Mouse (Mus musculus): ENCODE results near the gene H2afv.

The H2afv gene

DNA sequence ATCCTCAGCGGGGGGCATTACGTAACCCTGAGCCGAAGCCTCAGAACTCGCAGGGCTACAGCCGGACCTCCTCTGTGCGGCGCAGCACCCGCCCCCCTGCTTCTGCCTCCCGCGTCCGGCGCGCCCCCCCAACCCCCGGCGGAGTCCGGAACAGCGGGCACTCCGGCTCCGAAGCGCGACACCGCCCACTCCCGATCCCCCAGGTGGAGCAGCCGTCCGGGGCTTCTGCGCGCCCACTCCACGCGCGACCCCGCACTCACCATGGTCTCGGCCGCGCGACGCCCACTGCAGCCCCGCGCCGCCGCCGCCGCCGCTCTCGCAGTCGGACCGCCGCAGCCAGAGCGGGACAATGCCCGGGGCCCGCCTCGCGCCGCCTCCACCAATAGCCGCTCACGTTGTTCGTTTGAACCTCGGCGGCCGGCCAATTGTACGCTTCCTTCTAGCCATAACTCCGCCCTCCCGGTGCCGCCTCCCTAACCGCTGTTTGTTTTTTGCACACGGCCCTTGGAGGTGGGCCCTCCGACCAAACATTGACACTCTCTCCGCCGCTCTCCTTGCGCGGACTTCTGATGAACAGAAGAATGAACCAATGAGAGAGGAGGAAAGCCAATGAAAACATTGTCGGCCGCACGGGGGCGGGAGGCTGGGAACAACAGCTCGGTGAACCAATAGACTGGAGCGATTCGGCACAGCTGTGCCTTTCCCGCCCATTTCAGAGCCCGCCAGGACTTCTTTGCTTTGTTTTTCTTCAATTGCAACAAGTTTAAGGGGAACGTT is at the start of gene H2afv:
H2afv (minus strand) TSS at position 367 of the 777 bp plus-strand sequence.
- DNase-seq, result peak; percentile 98

DNA sequence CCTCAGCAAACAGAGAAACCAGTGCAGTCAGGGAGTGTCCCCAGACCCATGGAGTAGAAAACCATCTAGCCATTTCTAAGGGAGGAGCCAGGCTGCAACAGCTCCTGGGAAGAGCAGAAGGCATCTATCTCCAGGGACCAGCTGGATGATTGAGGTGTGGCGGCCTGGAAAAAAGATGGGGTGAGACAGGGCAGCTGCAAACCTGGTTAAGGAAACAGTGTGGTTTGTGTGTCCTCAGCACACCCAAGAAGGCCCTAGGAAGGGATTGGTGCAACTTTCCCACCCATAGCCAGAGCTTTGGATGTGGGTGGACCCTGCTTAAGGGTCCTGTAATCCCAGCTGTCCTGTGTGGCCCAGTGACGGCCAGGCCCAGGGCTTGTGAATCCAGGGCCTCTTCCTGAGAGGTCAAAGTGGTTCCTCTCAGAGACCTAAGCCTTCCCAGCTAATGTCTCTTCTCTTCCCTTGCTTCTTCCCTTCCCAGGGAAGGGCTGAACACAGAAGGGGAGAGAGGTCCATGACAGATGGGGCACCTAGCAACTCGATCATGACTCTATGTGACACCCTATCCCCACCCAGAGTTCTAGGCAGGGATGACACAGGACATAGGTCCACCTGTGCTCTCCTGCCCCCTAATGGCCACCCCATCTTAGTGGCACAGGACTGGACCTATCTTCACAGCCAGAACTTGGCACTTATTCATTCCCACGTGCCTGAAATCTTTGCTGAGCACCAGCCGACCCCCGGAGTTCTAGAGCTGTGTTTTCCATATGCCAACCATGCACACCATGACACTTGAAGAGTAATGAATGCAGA is 45.7 kb upstream of the H2afv start:
- DNase-seq, result peak; percentile 75

- no peak for DNase-seq
These were observed 45.0 kb upstream of the H2afv start for GRCm38 (mm10) chr11:6489257-6489656.

- DNase-seq, result no peak
These were observed 43.9 kb upstream of the H2afv start for GRCm38 (mm10) chr11:6488041-6488684.

- DNase-seq, result no peak
These were observed 43.3 kb upstream of the H2afv start for GRCm38 (mm10) chr11:6487496-6487895.

GRCm38 (mm10) chr11:6486916-6487315 is 42.7 kb upstream of the H2afv start:
- DNase-seq, result no peak

DNA sequence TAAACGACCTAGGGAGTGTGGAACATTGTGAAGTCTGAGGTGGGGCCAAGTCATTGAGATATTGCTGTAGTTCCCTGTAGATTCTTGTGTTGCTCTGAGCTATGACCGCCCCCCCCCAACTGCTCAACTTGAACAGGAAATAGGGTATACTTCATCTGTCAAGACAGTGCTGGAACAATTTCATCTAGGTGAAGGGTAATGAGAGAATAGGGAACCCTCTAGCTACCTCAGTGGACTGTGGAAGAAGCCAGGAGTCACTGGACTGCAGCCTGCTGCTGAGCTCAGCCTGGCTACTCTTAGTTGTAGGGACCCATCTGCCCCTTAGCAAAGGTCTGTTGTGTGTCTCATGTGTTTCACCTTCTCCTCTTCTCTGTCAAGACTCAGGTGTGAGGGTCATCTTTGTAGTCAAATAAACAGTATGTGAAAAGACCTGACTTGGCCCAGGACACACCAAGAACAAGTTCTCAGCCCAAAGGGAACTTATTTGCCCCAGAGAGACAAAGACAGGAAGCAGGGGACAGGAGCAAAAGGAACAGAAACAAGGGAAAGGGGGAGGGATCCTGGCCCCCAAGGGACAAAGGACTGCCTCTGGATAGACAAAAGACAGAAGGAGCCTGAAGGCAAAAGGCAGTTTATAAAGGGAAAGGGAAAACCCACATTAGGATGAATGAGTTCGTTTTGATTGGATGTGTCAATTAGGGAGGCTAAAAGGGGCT is 40.2 kb upstream of the H2afv start:
- DNase-seq, result peak; percentile 36

DNA sequence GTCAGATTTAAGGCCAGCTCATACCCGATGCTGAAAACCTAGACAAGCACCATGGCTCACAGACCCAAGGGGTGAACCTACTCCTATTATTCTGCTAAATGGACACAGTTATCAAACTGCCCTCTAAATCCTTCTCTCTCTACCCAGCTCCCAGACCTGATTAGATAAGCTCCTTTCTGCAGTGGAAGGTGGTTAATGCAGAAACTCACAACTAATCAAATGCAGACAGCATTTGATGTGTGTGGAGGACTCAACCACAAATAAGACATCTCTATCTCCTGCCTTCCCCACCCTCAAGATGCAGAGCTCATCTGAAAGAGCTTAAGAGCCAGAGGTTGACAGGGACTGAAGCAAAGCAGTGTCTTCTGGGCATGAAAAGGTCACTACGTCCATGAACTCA is 38.9 kb upstream of the H2afv start:
- no peak for DNase-seq

DNA sequence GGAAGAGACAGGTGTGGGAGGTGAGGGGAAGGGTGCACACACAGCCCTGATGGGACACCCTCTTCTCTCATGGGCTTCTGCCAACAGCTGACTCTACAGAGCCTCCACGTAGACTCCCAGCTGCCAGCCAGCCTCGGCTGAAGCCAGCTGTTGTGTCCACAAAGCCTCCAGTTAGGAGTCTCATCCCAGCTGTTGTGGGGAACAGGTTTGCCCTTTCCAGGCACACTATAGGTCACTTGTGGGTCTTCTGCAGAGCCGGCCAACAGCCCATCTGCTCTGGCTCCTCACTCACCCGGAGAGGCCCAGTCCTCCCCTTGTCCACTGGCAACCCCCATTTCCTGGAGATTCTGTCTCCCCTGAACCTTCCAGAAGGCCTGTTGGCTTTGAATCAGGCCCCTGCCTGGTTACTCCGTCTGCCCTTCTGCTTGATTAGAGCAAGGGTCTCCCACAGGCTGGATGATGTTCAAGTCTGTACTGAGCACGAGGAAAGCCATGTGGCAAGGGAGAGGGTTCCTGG is 37.5 kb upstream of the H2afv start:
- no peak for DNase-seq

DNA sequence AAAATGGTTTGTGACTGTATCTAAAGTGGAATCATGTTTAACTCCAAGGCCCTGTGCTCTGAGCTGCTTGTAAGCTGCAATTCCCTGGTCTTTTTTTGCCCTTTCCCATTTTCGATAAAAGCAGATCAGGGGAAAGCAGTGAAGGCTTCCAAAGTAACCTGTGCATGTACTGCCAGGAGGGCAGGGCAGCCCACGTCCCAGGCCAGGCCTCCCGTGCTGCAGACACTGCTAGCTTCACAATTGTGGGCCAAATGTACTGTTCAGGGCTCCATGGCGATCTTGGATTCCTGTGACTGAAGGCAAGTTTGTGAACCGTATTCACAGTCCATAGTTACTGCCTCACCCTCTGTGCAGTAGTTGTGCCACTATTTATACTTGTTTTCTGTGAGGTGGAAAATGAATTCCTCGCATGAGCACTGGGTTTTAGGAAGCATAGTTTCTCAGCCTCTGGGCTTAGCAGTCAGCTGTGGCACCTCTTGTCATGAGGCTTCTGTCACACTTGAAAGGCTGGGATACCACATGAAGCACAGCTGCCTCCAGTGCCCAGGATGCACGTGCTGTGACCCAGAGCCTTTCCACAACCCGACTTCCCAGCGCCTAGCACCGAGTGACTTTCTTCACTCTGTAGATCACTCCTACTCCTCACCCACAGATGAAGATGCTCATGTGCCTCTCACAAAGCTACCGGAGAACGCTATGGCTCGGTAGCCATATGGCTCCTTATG is 36.6 kb upstream of the H2afv start:
- DNase-seq, result peak; percentile 36

DNA sequence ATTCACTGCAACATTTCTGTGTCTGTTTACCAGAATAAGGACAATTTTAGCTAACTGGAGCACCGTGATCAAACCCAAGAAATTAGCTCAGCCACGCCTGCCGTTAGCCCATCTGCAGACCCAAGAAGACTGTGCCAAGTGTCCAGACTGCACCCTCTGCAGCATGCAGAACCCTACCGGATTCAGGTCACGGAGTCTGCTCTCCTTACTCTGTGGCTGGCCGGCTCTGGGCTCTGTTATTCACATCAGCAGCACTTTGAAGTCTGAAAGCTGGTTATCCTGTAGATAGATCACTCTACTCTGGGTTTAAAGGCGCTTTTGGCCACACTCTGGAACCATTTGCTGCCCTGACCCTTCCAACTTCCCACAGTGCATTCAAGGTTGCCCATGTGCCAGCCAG is 35.9 kb upstream of the H2afv start:
- DNase-seq, result no peak

- no peak for DNase-seq
These were observed 35.0 kb upstream of the H2afv start for GRCm38 (mm10) chr11:6479231-6479630.

DNA sequence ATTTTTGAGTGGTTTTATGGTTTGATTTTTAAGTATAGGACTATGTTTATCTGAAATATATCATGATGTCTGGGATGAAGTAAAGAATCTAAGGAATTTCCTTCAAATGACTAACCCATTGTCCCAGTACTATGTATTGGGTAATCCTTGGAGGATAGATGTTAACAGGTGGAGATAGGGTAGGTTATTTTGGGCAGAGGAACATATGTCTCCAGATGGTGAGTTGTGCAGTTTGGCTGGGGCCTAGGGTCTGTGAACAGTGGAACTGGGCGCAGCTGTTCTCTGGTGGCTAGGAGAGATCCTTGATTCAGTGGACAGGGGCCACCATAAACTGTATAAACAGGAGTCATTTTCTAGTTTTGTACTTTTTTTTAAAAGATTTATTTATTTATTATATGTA is 33.1 kb upstream of the H2afv start:
- no peak for DNase-seq

GRCm38 (mm10) chr11:6476876-6477275 is 32.6 kb upstream of the H2afv start:
- no peak for DNase-seq

DNA sequence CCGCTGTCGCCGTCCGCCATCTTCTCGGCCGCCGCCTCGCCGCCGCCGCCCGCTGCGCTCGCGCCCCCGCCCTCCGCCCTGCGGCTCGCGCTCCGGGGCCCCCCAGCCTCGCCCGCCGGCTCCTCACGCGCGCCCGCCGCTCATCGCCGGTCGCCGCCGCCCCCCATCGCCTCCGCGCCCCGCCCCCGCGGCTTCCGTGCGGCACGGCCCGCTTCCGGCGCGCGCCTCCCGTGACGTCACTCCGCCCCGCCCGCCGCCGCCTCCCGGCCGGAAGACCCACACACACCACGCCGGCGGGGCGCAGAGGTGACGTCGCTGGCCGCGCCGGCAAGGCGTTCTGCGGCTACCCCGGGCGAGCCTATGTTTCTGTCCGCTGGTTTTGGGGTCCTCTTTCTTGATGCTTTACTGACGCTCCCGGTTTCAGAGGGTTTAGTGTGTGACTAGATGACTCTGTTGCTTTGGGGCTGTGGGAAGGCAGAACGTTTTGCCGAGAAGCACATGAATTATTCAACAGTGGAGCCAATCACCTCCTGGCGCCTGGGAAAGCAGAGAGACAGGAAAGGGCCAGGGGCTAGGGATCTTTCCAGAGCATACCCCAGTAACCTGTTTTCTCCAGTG is 31.7 kb upstream of the H2afv start, which contains the start of gene Purb:
Purb (minus strand) TSS at position 51 of the 618 bp plus-strand sequence.
- DNase-seq, result peak; percentile 98

- peak; percentile 77 for DNase-seq
These were observed 30.9 kb upstream of the H2afv start for GRCm38 (mm10) chr11:6474874-6475731.

GRCm38 (mm10) chr11:6474381-6474780 is 30.1 kb upstream of the H2afv start:
- no peak for DNase-seq

DNA sequence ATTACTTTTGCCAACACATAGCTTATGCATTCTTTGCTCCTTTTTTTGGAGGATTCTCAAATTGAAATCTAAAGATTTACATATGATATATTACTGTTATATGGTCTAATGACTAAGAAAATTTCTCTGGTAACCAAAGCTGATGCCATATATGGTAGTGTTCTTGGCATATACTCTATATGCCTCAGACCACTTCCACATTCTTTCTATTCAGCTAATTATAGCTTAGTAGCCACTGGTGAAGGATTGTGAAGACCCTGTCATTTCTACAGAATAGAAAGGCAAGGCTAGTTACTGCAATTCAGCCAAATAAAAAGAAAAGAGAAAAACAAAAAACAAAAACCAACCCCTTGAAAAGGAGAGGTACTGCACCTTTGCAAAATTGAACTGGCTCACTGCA is 27.8 kb upstream of the H2afv start:
- DNase-seq, result no peak

GRCm38 (mm10) chr11:6471493-6471892 is 27.2 kb upstream of the H2afv start:
- DNase-seq, result no peak

GRCm38 (mm10) chr11:6471054-6471453 is 26.8 kb upstream of the H2afv start:
- DNase-seq, result no peak
